Mouse (Mus musculus) gastrocnemius, adult 18-20 months (tissue): ENCODE measurements at regions not wholly inside any gene's neighbourhood (a gene's known extent, or its start where the extent isn't known, plus 50 kb on each side); places are given as distances from the start of the nearest gene placed in this dataset.
A peak's percentile ranks its signal among the peaks of the same experiment; 100 is the strongest.

Experiments used
- DNase-seq: peaks from one replicate; pipeline ENCODE4 v3.0.0; 2021; ENCODE audit warnings: low spot score

- peak; percentile 82 for DNase-seq
These were observed 125.6 kb downstream of the Smad6 start for GRCm38 (mm10) chr9:63896073-63896807.

DNA sequence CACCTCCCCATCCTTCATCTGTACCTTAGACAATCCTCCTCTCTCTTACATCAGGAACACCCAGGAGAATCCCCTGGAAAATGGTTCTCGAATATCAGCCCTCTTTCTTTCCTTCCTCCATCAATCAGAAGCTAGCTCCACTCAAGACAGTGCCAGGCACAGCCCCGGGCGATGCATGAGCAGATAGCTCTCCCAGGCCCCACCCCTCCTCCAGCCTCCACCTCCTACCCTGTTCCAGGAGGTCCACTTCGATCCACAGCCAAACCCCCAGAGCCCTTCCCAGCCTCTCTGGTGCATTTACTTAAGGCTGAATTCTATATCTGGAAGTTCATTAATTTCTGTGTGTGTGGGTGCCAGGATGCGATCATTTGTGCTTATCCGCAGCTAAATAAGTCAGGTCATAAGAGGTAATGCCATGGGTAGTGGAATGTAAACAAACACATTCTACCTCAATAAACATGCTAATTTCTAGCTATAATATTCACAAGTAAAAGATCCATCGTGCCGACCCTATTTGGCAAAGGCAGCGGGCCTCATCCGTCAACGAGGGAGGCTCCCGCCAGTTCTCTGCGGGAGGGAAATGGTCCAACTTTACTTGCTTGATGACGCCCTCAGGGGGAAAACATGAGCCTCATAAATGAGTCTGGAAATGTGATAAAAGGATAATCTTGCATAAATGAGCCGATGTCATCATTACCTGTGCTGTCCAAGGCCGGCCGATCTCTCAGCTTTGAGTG is 129.5 kb downstream of the Smad6 start:
- no peak for DNase-seq

GRCm38 (mm10) chr9:63890717-63891116 is 131.1 kb downstream of the Smad6 start:
- no peak for DNase-seq

DNA sequence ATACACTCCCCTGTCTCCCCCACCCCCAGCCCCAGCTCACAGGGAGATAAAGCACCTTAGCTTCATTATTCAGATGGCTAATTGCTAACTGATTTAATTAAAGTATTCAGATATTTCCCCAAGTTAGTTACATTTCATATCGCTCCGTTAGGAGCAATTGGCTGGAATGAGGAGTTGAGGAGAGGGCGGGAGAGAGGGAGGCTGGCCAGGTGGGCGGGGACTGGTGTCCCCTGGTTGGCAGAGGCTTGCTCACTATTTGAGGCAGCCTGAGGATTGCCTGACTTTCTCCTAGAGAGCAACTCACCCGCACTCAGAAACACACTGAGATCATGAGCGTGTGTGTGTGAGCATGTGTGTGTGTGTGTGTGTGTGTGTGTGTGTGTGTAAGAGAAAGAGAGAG is 131.8 kb upstream of the Smad3 start:
- no peak for DNase-seq

- DNase-seq = no peak
These were observed 127.2 kb upstream of the Smad3 start for GRCm38 (mm10) chr9:63884971-63885370.

- DNase-seq = no peak
These were observed 126.1 kb upstream of the Smad3 start for GRCm38 (mm10) chr9:63883738-63884520.

GRCm38 (mm10) chr9:63881692-63882091 is 123.9 kb upstream of the Smad3 start:
- DNase-seq = no peak

- DNase-seq = no peak
These were observed 123.4 kb upstream of the Smad3 start for GRCm38 (mm10) chr9:63881261-63881563.

- DNase-seq = no peak
These were observed 122.9 kb upstream of the Smad3 start for GRCm38 (mm10) chr9:63880487-63881260.

DNA sequence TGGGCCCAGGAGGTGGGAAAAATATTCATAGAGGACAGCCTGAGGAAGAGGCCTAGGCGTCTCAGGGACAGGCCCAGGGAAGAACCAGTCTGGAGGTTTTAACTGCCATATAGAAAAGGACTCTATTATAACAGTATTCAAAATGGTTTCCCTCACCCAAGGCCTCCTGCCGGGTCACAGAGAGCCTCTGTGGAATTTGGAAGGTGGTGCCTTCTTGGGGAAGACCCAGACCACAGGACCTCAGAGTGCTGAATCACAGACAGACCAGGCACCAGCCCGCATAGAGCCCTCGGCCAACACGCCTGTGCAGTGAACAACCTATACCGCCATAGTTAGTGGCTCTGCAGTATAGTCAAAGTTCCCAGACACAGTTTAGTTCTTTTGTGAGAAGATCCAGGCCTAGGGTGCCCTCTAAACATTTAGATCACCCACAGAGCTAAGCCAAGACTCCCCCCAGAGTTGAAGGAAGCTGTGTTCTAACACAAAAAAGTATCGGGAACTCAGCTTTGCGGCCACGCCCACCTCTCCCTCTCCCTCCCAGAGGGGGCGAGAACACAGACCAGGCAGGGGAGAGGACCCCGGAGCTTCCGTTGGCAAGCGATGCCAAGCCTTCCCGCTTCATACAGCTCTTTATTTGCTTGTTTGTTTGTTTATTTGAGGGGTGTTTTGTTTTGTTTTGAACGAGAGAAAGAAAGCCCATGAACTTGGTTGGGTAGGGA is 122.1 kb upstream of the Smad3 start:
- no peak for DNase-seq

- DNase-seq = no peak
These were observed 120.1 kb upstream of the Smad3 start for GRCm38 (mm10) chr9:63877864-63878263.

GRCm38 (mm10) chr9:63876886-63877285 is 119.1 kb upstream of the Smad3 start:
- DNase-seq = no peak

GRCm38 (mm10) chr9:63876023-63876422 is 118.2 kb upstream of the Smad3 start:
- DNase-seq = no peak

GRCm38 (mm10) chr9:63875193-63875592 is 117.4 kb upstream of the Smad3 start:
- DNase-seq = no peak

DNA sequence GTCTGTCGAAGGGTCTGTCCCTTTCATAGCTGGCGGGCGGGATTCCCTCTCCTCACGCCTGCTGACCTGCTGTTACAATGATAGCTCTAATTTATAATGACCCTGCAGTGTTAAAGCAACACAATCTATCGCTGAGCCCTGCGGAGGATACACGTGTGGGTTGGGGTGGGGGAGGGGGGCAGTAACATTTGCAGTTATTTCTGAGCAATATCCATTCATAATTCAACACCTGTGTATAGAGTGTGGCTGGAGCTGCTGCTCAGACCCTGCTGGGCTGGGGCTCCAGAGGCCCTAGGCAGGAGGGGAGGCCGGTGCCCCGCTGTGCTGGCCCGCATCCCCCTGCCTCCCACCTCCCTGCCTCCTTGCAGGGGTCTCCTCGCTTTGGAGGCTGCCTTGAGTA is 106.6 kb upstream of the Smad3 start:
- DNase-seq = no peak

GRCm38 (mm10) chr9:63863328-63863727 is 105.5 kb upstream of the Smad3 start:
- no peak for DNase-seq

DNA sequence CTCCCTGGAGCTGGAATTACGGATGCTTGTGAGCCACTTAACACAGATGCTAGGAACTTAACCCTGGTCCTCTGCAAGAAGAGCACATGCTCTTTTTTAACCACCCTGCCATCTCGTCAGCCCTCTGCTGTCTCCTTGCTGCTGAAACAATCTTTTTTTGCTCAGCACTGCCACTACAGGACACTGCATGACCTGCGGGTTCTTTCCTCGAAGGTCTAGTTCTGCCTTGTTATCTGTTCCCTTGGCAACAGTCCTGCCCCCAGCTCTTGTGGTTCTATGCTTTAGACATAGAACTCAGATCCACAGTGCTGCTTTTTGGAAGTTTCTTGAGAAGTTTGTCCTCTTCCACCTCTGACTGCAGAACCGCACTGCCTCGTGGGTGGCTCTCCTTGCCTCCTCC is 104.6 kb upstream of the Smad3 start:
- no peak for DNase-seq

GRCm38 (mm10) chr9:63861418-63861817 is 103.6 kb upstream of the Smad3 start:
- DNase-seq = no peak

DNA sequence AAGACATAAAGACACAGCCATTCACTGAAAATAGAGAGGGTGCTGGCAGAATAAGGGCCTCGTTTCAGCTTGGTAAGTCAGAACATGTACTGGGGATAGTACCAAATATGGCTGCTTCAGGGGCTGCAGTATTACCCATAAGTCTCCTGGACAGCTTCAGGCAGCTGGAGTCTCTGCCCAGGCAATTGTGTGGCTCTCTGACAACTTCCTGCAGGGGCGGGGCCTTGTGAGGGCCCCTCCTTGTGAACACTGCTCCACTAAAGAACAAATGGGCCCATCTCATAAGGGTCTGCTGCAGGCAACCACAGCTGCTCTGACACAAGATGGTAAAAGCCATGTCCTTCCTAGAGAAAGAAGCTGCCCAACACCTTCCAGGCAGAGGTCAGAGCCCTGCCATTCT is 102.4 kb upstream of the Smad3 start:
- no peak for DNase-seq

GRCm38 (mm10) chr9:63856065-63856736 is 98.4 kb upstream of the Smad3 start:
- DNase-seq = no peak

GRCm38 (mm10) chr9:63851809-63852208 is 94.0 kb upstream of the Smad3 start:
- no peak for DNase-seq
